Mouse (Mus musculus): Measurements from ENCODE around the gene Podxl.
"Not testable (repeated sequence)": the region's sequence is repeated elsewhere in the genome, so short reads cannot be mapped to it uniquely, and the experiment has no call there.

Gene Podxl

DNA sequence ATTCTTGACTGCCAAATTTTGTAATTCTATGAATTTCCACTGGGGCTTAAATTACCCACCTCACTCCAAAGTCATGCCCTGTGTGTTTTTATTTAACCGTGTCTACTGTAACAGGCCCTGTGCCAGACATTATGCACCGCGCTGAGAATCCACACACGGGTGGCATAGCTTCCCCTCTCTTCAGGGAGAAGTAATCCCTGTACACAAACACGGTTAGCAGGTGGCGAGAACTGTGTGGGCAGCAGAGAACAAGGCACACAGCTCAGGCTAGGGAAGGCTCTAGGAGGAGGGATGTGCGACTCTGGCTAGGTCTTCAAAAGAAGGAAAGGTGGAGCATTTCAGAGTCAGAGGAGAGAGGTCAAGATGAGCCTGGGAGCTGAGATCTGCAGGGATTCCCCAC is 3.4 kb upstream of the Podxl start:
- no peak for DNase-seq (ENCODE audit: low spot score)

DNA sequence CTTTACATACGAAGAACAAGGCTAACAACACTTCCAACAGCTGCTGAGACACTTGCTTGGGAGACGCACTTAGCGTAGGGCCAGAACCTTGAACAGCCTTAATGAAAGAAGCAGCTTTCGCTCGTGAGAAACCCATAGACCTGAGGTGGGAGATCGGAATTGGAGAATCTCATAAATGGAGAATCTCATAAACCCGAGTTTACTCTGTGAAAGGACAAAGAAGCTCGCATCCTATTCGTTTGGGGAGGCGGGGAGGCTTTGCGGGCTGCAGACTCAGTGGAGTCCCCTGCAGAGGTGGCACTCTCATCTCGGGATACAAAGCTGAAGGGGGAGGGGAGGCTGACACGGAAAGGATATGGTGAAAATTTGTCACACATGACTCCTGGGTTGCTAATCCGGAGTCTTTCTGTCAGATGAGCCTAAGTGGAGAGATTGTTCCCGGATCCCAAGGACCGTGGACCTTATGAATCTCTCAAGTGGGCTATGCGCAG is 1.2 kb upstream of the Podxl start:
- no peak for DNase-seq (ENCODE audit: low spot score)

DNA sequence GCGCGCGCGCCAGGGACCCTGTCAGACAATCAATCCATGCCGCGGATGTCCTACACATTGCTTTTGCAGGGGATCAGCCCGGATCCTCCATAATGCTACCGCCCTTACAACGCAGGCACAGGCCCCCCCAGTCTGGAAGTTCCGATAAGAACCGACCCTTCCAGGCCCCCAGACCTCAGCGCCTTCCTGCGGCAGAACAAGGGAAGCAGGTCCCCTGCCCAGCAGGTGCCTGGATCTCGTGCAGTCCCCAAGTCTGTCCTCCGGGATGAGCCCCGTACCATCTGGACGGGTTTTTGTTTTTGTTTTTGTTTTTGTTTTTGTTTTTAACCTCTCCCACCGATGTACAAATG is 376 bp upstream of the Podxl start:
- DNase-seq (ENCODE audit: low spot score) = no peak

DNA sequence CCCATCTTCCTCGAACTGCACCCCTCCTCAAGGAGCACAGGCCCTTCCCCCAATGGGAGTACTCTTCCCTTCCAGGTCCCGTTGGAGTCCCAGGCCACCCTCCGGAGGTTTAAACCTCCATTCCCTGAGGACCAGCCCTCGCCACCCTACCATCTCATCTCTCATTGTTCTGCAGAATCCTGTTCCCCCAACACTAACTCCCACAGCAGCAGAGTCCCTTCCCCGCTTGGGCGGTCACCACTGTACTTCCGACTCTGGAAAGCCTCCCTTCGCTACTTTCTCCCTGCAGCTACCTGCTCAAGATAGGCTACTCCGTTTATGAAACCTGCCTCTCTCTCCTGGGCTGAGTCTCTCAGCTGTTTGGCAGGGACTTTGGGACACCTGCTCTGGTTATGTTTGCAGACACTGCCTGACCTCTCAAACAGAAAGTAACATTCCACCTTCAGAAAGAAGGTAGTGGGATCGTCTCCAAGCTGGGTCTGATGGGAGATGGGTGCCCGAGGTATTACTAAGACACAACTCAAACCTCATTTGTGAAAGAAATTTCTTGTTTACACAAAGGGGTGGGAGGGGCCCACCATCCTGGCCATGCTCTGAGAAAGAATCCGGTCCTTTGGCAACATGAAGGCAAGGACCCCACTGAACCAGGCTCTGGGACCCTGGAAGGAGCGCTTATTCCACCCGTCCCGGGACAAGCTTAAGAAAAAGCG is 1.3 kb downstream of the Podxl start:
- DNase-seq (ENCODE audit: low spot score) = no peak

DNA sequence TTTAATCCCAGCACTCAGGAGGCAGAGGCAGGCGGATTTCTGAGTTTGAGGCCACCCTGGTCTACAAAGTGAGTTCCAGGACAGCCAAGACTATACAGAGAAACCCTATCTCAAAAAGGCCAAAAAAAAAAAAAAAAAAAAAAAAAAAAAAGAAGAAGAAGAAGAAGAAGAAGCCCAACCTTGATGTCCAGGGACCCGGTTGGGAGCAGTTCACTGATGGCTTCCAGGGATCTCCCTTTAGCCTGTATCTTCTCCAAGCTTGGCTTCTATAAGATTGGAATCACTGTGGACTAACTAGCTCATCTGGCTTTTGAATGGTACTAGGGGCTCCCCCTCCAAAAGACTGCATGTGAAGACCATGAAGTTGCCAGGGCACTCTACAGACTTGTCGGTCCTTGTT is 1.8 kb downstream of the Podxl start:
- DNase-seq (ENCODE audit: low spot score) = not testable (repeated sequence)

DNA sequence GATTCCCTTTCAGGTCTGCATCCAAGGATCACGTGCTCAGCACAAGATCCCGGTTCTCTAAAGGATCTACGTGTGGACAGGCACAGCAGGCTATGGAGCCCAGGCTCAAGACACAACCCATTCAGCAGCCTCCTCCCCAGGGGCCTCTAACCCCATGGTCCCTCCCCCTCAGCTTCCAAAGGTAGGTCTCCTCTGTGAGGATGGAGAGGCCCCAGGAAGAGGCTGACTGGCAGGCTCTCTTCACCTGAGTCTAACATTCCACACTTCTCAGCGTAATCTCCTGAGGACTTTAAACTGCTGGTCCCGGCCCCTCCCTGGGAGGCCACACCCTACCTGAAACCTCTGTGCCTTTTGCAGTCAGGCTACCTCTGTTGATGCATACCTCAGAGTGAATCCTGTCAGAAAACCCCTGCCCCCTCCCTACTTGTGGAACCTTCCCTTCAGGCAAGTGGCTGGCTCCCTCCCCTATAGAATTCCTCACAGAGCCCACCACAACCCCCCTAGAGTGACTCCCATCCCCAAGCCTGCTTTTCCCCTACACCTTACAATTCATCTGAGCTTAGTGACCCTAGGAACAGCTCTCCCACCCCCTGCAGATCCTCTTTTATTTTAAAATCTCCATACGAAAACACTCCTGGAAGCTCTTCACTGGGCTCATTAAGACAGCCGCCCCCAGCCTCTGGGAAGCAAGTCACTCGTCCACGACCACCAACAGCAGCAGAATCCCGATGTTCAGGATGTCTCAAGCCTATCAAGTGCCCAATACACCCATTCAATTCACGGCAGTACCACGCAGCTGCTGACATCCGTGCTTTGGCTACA is 3.4 kb downstream of the Podxl start:
- DNase-seq (ENCODE audit: low spot score) = no peak

DNA sequence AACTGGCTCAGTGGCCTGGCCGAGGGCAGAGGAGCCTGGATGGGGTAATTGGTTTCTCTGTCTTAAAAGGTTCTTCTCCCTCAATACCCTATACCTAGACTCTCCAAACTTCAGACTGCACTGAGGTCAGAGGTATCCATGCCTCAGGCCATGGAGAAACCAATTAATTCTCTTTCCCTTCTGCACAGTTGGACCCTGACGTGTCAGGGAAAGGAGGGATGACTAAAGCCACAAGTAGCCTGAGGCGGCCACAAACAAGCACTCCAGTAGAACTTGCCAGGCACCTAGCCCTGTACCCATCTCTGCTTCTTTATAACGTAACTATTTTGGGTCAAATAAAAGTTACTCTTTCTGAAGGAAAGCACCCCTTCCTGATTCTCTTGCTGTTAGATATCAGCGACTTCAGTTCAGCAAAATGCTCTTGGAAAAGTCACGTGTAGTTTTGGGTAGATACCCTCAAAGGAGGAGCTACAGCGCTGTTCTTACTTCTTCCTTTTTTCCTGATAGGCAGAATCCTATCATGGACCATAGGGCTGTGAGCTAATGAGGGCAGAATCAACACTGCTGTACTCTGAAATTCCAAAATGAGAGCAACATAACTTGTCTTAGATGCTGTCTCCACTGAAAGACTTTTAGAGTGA is 7.2 kb downstream of the Podxl start:
- DNase-seq (ENCODE audit: low spot score) = no peak

DNA sequence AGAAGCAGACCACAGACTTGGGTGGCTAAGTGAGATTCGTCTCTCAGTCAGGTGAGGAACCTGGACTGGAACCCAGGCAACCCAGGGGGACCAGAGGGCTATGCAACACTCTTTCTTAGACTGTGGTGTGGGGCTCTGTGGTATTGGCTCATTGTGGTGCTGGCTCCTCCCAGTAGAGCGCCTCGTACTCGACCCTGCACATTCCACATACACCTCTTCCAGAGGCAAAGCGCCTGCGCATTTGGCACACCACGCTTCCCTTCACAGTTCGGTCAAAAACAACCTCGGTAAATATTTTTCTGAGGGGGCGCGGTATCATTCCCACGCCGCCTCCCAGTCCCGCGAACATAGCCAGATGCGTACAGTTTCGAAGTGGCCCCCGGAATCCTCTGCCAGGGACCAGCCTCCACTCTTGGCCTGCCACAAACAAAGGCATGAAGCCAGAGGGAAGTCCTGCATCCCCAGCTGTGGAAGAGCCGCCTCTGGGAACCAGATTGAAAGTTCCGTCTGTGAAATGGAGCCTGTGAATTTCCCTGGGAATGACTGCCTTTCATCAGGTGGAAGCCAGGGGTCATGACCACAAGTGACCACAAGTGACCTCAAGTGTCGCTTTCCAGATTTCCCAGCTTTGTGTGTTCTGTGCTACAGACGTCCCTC is 12.8 kb downstream of the Podxl start:
- DNase-seq (ENCODE audit: low spot score) = no peak

DNA sequence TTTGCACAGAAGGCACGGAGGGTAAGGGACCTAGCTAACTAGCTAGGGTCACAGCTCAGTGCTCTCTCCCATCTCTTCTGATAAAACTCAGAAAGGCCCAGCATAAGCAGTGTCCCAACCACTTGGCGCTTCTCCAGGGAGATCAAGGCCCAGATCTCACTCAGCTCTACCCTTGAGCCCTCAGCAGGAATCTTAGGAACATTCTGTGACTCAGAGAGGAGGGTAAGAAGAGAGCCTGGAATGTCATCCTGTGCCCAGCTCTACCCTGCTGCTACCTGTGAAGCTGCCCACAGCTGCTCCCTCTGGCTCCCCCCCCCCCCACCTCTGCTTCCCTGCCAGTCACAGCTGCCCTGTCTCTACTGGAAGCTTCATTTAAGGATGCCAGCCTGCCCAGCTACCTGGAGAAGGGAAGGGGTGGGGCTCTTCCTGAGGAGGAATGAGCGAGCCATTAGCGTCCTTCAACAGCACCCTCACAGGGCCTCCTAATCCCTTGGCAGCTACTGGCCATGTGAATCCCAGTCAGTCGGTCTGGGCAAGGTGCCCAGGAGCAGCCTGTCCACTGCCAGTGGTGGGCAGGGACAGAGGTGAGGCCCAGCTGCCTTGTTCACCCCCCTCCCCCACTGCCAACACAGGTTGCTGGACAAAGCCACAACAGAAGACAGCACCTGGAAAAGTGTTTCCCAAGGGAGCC is 14.3 kb downstream of the Podxl start:
- peak; percentile 84 for DNase-seq (ENCODE audit: low spot score)

DNA sequence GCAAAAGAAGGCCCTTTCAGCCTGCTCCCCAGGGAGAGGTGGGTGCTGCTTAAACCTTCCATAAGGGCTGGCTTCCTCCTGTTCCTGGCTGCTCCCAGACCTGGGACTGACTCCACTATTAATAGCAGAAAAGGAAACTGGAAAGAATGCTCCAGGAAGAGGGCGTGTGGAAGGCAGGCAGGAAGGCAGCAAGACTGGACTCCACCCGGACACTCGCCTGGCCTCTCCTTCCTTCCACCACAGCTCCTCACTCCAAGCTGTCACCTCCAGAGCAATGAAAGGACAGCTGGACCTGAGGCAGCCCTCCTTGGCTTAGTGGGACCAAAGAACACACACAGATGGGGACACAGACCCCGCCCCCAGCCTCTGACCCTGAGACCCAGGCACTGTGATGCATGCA is 19.5 kb downstream of the Podxl start:
- no peak for DNase-seq (ENCODE audit: low spot score)

DNA sequence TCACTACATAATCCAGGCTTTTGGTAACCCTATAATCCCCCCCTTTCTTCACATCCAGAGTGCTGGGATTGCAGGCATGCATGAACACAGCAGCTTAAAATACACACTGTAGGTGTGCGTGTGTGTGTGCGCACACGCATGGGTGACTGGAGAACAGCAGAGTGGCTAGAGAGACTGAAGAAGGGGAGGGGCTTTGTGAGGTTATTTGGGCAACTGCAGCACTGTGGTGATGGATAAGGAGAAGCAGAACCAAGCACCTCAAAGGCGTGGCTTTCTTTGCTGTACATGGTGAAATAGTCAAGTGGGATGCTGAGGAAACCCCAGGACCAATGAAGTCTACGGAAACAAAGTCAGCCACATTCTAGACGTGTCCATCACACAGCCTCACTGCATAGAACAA is 23.8 kb downstream of the Podxl start:
- no peak for DNase-seq (ENCODE audit: low spot score)

DNA sequence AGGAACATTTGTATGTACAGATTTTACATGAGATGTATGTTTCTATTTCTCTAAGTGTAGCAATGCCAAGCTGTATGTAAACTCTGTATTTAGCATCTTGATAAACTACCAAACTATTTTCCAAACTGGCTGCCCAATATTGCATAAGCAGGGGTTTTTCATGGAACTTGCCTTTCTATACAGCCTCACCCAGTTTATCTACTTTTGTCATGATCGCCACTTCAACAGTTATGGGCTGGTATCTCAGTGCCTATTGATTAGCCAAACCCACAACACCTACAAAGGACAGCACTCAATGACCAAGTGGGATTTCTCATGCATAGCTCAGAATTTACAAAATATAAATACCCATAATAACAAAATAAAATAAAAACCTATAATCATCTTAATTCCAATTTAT is 25.7 kb downstream of the Podxl start:
- DNase-seq (ENCODE audit: low spot score) = no peak

DNA sequence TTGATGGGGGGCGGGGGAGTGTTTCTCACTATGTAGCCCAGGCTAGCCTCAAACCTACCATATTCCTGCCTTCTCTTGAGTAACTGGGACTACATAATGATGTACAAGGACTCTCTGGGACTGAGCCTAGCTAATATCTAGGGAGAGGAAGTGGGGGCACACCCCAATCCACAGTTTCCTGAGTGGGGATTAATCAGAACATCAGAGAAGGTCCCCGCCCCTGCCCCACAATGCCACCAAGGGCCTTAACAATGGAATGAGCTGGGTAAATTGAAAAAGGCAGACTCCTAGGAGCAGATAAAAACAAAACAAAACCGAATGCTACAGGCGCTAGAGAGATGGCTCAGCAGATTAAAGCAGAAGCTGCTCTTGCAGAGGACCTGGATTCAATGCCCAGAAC is 26.6 kb downstream of the Podxl start:
- DNase-seq (ENCODE audit: low spot score) = no peak

DNA sequence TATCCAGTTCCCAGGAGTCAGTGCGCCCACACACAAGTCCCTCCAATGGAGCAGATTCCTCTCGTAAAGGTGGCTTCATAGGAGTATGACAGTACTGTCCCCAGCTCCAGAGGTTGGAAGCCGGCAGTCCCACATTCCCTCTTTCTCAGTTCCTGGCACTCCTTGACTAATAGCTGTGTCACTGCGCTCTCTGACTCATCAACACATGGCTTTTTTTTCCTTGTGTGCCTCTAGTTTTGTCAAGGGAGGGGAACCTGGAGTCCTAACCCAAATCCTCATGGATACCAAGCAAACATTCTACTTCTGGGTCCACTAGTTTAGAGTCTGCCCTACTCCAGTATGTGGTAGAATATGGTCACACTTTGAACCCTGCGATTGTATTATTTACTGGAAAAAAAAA is 29.1 kb downstream of the Podxl start:
- no peak for DNase-seq (ENCODE audit: low spot score)

DNA sequence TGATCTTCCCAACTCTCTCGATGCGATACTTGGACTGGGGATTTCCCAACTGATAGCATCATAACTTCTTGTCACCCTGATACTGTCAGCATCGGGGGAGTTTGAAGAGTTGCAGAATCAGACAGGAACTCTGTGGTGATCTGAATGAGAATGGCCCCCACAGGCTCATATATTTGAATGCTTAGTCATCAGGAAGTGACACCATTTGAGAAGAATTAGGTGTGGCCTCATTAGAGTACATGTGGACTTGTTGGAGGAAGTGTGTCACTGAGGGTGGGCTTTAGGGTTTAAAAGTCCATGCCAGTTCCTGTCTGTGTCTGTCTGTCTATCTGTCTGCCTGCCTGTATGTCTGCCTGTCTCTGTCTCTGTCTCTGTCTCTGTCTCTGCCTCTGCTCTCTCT is 31.9 kb downstream of the Podxl start:
- no peak for DNase-seq (ENCODE audit: low spot score)

DNA sequence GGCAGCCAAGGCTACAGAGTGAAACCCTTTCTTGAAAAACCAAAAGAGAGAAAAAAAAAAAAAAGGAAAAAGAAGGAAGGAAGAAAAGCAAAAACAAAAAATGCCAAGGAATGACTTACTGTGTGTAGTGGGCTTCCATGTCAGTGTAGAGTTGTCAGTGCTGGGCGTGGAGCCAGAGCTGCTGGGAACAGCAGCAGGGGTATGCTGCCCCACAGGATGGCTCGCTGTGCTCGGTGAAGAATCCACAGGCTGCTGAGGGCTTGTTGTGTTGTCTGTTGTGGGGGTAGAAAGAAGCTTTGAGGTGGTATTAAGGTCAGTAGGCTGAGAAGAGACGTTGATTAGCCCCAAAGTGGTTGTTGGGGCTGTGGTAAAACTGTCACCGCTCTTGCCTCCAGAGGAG is 35.4 kb downstream of the Podxl start:
- no peak for DNase-seq (ENCODE audit: low spot score)

DNA sequence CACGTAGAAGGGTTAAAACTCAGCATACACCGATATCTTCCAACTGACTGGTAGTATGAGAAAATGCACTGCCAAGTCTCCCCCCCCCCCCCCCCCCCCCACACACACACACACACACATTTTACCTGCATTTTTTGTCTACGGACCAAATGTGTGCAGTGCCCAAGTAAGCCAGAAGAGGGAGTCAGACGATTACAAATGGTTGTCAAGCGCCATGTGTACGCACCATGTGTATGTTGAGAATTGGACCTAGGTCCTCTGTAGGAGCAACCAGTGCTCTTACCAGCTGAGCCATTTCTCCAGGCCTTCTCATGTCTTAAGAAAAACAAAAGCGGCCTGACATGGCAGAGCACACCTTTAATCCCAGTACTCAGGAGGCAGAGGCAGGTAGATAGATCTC is 35.9 kb downstream of the Podxl start:
- peak; percentile 65 for DNase-seq (ENCODE audit: low spot score)

DNA sequence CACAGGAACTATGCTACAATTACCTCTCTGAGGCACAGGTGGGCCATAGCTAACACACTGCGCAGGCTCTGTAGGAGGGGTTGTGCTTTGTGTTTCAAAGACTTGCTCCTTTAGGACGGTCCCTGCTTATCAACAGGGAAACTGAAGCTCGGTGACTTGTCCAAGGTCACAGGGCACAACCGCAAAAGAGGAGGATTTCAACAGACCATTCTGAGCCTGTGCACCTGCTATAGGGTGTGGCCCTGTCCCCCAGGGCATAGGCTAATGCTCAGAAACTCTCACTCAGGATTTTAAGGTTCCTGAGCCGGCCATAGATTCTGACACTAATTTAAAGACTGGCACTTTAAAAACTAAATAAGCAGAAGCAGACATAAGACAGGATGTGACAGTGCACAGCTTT is 36.9 kb downstream of the Podxl start:
- DNase-seq (ENCODE audit: low spot score) = no peak

DNA sequence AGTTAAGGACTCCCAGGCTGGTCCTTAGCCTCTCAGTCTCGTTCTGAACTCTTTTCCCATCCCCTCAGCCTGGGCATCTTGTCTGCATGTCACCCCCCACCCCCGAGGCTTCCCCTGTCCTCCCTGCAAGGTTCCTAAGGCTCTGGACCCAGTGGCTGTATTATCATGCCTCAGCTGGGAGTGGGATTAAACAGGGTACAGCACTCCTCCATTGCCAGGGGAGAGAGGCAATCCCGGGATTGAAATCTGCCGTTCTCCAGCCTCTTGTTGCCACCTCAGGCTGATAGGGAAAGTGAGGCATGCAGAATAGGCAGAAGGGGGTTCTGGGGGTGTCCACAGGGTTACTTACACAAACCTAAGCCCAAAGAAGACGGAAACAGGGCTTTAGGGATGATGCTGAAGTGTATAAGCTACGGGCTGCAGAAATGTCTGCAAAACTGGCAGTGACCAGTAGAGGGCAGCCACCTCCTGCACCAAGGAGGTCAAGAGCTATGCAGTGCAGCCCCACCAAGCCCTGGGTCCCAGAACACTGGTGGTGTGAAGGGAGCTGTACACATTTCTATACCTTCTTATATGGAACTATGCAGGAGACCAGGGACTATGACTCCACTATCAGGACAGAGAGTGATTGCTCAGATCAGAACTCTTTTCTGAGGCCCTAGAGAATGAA is 38.4 kb downstream of the Podxl start:
- DNase-seq (ENCODE audit: low spot score) = peak; percentile 74

DNA sequence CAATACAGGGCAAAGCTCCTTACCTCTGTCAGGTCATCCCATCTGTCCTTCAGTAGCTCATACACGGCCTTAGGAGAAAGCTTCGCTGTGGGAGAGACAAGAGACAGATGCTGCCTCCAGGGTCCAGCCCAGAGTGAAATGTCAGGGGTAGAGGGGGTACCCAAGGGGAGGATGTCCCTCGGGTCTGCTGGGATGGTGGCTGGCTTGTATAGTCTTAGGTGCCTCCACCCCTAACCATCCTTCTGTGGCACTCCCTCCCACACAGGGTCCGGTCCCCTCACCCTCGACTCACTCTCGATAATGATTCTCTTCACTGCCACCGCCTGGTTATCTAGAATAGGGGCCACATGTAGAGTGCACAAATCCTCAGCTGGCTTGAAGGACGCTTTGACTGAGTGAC is 39.1 kb downstream of the Podxl start:
- DNase-seq (ENCODE audit: low spot score) = no peak

DNA sequence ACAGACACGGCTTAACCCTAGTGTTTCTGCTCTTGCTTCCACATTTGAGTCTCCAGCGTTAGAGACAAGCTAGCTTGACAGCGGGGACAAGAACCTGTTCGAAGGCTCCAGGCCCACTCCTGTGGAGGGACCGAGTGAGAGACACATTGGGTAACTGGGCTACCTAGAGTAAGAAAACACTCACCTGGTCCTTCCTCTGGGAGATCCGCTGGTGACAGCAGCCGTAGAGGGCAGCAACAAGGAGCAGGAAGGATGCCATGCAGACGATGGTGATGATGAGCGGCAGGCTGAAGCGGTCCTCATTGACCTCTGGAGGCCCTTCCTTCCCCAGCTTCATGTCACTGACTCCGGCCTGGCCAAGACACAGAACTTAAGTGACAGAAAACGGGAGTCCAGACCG is 39.7 kb downstream of the Podxl start:
- DNase-seq (ENCODE audit: low spot score) = no peak

DNA sequence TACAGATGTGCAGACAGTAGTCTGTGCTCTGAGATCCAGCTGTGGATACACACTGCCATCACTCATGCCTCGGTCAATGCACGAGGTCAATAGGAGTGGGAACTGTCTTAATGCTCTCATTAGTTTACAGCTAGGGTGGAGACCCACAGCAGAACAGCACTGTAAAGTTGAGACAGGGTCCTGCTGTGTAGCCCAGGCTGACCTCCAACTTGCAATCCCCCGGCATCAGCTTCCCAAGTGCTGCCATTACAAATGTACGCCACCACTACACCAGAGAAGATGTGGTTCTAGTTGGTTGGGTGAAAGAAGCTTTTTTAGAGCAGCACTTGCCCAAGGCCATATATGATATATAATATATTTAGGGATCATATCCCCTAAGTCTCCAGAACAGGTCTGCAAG is 40.1 kb downstream of the Podxl start:
- DNase-seq (ENCODE audit: low spot score) = no peak

Data from MN1 (cell line).